Mouse (Mus musculus) CH12.LX (cell line): ENCODE results near the gene Pik3cg. TPM values are rescaled to one million over a fixed set of nuclear protein-coding genes. Genes with fewer than 3 reads are reported as not detected.

ENCODE experiments used
- DNase-seq: peaks from one replicate; pipeline ENCODE4 v3.0.0-alpha.2; 2013; ENCODE audit errors: extremely low read depth
- H3K27ac ChIP-seq: 2 replicates; pipeline ENCODE4 v1.5.1; 2012; ENCODE audit warnings: low read depth, mild to moderate bottlenecking, control low read depth, moderate library complexity; ENCODE audit not compliant: insufficient read depth
- H3K27me3 ChIP-seq: replicated peaks from 2 replicates; pipeline ENCODE3; 2012; ENCODE audit warnings: inconsistent platforms
- H3K36me3 ChIP-seq, 2 experiments: replicated peaks in 1 of 2; 2 replicates each; pipeline versions ENCODE3 to v1.6.1; 2012; ENCODE audit warnings: inconsistent platforms in 1 of 2, low read length in 1 of 2, mild to moderate bottlenecking in 1 of 2, mixed read lengths in 1 of 2, moderate library complexity in 1 of 2; ENCODE audit not compliant: control insufficient read depth in 1 of 2, insufficient read depth in 1 of 2
- H3K4me1 ChIP-seq, 2 experiments: 2 replicates each; pipeline ENCODE4 v1.6.1; 2012; ENCODE audit warnings: inconsistent platforms in 1 of 2, moderate library complexity in 1 of 2; ENCODE audit not compliant: insufficient read depth in 2 of 2, control insufficient read depth in 1 of 2
- H3K4me2 ChIP-seq: 2 replicates; pipeline ENCODE4 v1.6.1; 2012; ENCODE audit warnings: low read depth, mild to moderate bottlenecking, control low read depth; ENCODE audit not compliant: poor library complexity, insufficient read depth, severe bottlenecking
- H3K4me3 ChIP-seq, 3 experiments: fragments of 150-350 bp in 1 of 3; sonication (generic) in 1 of 3; replicated peaks in 1 of 3; 2 replicates each; pipeline versions ENCODE3 to v1.5.1; 2011 to 2012; ENCODE audit warnings: low read depth in 2 of 3, low read length in 2 of 3, mild to moderate bottlenecking in 2 of 3, moderate library complexity in 2 of 3, control low read depth in 1 of 3, improper control_type of control experiment in 1 of 3, inconsistent platforms in 1 of 3, mixed read lengths in 1 of 3; ENCODE audit not compliant: poor library complexity in 1 of 3
- H3K79me2 ChIP-seq: replicated peaks from 2 replicates; pipeline ENCODE4 v1.6.1; 2012; ENCODE audit warnings: mild to moderate bottlenecking, moderate library complexity; ENCODE audit not compliant: control insufficient read depth, poor library complexity, insufficient read depth, severe bottlenecking; ENCODE audit errors: extremely low read depth
- H3K9ac ChIP-seq: 2 replicates; pipeline ENCODE4 v1.6.1; 2012; ENCODE audit warnings: low read depth, mild to moderate bottlenecking, control low read depth, moderate library complexity; ENCODE audit not compliant: insufficient read depth
- H3K9me3 ChIP-seq: replicated peaks from 2 replicates; pipeline ENCODE3; 2012; ENCODE audit warnings: low read length, inconsistent platforms, mixed read lengths
- BHLHE40 ChIP-seq: IDR thresholded peaks from 2 replicates; pipeline ENCODE4 v1.6.1; 2011; ENCODE audit warnings: mild to moderate bottlenecking, low read depth, low read length, improper control_type of control experiment
- CHD2 ChIP-seq: IDR thresholded peaks from 2 replicates; pipeline ENCODE4 v1.6.1; 2011; ENCODE audit warnings: low read length, improper control_type of control experiment
- CTCF ChIP-seq, 2 experiments: IDR thresholded peaks in 1 of 2; conservative IDR thresholded peaks in 1 of 2; 2 replicates each; pipeline ENCODE4 v1.5.1; 2011 to 2012; ENCODE audit warnings: low read depth in 2 of 2, low read length in 2 of 2, improper control_type of control experiment in 1 of 2, inconsistent platforms in 1 of 2, mild to moderate bottlenecking in 1 of 2, moderate library complexity in 1 of 2
- E2F4 ChIP-seq: IDR thresholded peaks from 2 replicates; pipeline ENCODE4 v1.6.1; 2011; ENCODE audit warnings: low read depth, low read length, improper control_type of control experiment; ENCODE audit not compliant: insufficient replicate concordance
- ELF1 ChIP-seq: IDR thresholded peaks from 2 replicates; pipeline ENCODE4 v1.6.1; 2014; ENCODE audit warnings: low read depth, mild to moderate bottlenecking, inconsistent platforms, low read length, improper control_type of control experiment
- ETS1 ChIP-seq: conservative IDR thresholded peaks from 2 replicates; pipeline ENCODE4 v1.6.1; 2012; ENCODE audit warnings: low read depth, mild to moderate bottlenecking, inconsistent platforms, low read length, improper control_type of control experiment, moderate library complexity
- GABPA ChIP-seq: IDR thresholded peaks from 2 replicates; pipeline ENCODE4 v1.6.1; 2012; ENCODE audit warnings: low read depth, low read length, improper control_type of control experiment, inconsistent platforms; ENCODE audit not compliant: insufficient replicate concordance
- HCFC1 ChIP-seq: IDR thresholded peaks from 2 replicates; pipeline ENCODE4 v1.6.1; 2012; ENCODE audit warnings: low read depth, mild to moderate bottlenecking, inconsistent platforms, low read length, improper control_type of control experiment
- KAT2A ChIP-seq: IDR thresholded peaks from 2 replicates; pipeline ENCODE4 v1.6.1; 2012; ENCODE audit warnings: low read length, improper control_type of control experiment, inconsistent platforms; ENCODE audit not compliant: insufficient replicate concordance
- MAFK ChIP-seq: IDR thresholded peaks from 2 replicates; pipeline ENCODE4 v1.6.1; 2011; ENCODE audit warnings: low read length, improper control_type of control experiment; ENCODE audit not compliant: insufficient replicate concordance
- MAZ ChIP-seq: IDR thresholded peaks from 2 replicates; pipeline ENCODE4 v1.6.1; 2012; ENCODE audit warnings: low read depth, mild to moderate bottlenecking, inconsistent platforms, low read length, improper control_type of control experiment, moderate library complexity
- MXI1 ChIP-seq: IDR thresholded peaks from 2 replicates; pipeline ENCODE4 v1.6.1; 2011; ENCODE audit warnings: mild to moderate bottlenecking, low read depth, low read length, improper control_type of control experiment
- MYC ChIP-seq: IDR thresholded peaks from 2 replicates; pipeline ENCODE4 v1.6.1; 2011; ENCODE audit warnings: low read depth, mild to moderate bottlenecking, improper control_type of control experiment, low read length
- POLR2A ChIP-seq: IDR thresholded peaks from 2 replicates; pipeline ENCODE4 v1.6.1; 2011; ENCODE audit warnings: low read depth, mild to moderate bottlenecking, improper control_type of control experiment, low read length
- POLR2AphosphoS2 ChIP-seq: IDR thresholded peaks from 2 replicates; pipeline ENCODE4 v1.6.1; 2011; ENCODE audit warnings: low read depth, low read length, improper control_type of control experiment
- RAD21 ChIP-seq: IDR thresholded peaks from 2 replicates; pipeline ENCODE4 v1.6.1; 2011; ENCODE audit warnings: low read depth, mild to moderate bottlenecking, low read length, improper control_type of control experiment, moderate library complexity
- SIN3A ChIP-seq: IDR thresholded peaks from 2 replicates; pipeline ENCODE4 v1.6.1; 2012; ENCODE audit warnings: low read length, improper control_type of control experiment, inconsistent platforms
- SMC3 ChIP-seq: IDR thresholded peaks from 2 replicates; pipeline ENCODE4 v1.6.1; 2011; ENCODE audit warnings: low read depth, low read length, improper control_type of control experiment
- UBTF ChIP-seq: IDR thresholded peaks from 2 replicates; pipeline ENCODE4 v1.6.1; 2012; ENCODE audit warnings: low read depth, mild to moderate bottlenecking, inconsistent platforms, low read length, improper control_type of control experiment, moderate library complexity
- ZC3H11A ChIP-seq: IDR thresholded peaks from 2 replicates; pipeline ENCODE4 v1.6.1; 2012; ENCODE audit warnings: low read depth, mild to moderate bottlenecking, inconsistent platforms, low read length, improper control_type of control experiment
- ZKSCAN1 ChIP-seq: IDR thresholded peaks from 2 replicates; pipeline ENCODE4 v1.6.1; 2012; ENCODE audit warnings: low read depth, inconsistent platforms, low read length, improper control_type of control experiment, borderline replicate concordance
- ZMIZ1 ChIP-seq: IDR thresholded peaks from 2 replicates; pipeline ENCODE4 v1.6.1; 2012; ENCODE audit warnings: low read depth, mild to moderate bottlenecking, inconsistent platforms, low read length, improper control_type of control experiment
- dilution Hi-C: fragments of 300-500 bp; cut with MboI; formaldehyde crosslinking; loops from 2 replicates; pipeline ENCODE4 v1.14.3; 2020; ENCODE audit warnings: low sequenced_read_pairs; ENCODE audit not compliant: extremely low pct_unique_long_range_greater_than_20kb, extremely low pct_ligation_motif_present
- in situ Hi-C: fragments of 300-500 bp; cut with MboI; formaldehyde crosslinking; loops from 3 replicates; pipeline ENCODE4 v1.14.3; 2019; ENCODE audit warnings: low sequenced_read_pairs, low pct_ligation_motif_present, low pct_unique_long_range_greater_than_20kb, mixed read lengths
- polyA plus RNA-seq: library from polyadenylated mRNA; unstranded; fragments of >175 nt; gene quantifications from 2 replicates; pipeline ENCODE4 v1.2.1, GENCODE M21; 2012; ENCODE audit warnings: low read depth; ENCODE audit not compliant: insufficient read length
- total RNA-seq, 2 experiments: library from RNA; depleted of rRNA; stranded (reverse); fragments of 300-350 nt in 1 of 2; fragments of >200 nt in 1 of 2; gene quantifications; 2 replicates each; pipeline ENCODE4 v1.2.3; 2012 to 2014

Gene Pik3cg
- total and polyA plus RNA-seq, 3 experiments: 35.4 to 40.6 (median 35.8) TPM

- dilution Hi-C loops: no loop called here
- Histone ChIP-seq H3K4me2 (no peak overlapping the region), H3K9ac (no peak overlapping the region), H3K9me3 (peaks cover 5% of the 10 kb centered on the region), H3K4me3 (peak overlapping the region in 1 of 3 experiments; percentile 2), H3K27ac (no peak overlapping the region), H3K27me3 (no peaks in the 10 kb centered on the region), H3K36me3 (no peaks in the 10 kb centered on the region), H3K4me1 (peaks cover 33 to 70% of the 10 kb centered on the region in 2 experiments), H3K79me2 (peaks cover 4% of the 10 kb centered on the region)
- DNase-seq: no peak
- in situ Hi-C loops: no loop called here
- TF ChIP-seq HCFC1 (no peak), CTCF (conservative IDR thresholded peaks at IDR 0.05 in 1 of 2, IDR thresholded peaks at IDR 0.05 in 1 of 2; ENCODE audit: low read depth in 2 of 2, low read length in 2 of 2) (no peak), ETS1 (no peak), RAD21 (no peak), GABPA (no peak), SMC3 (no peak), MAZ (no peak), SIN3A (no peak), BHLHE40 (no peak), ZC3H11A (no peak), KAT2A (no peak)
These were observed 3.7 kb upstream of the Pik3cg start for GRCm38 (mm10) chr12:32212156-32212555.

GRCm38 (mm10) chr12:32211257-32211656 is 2.8 kb upstream of the Pik3cg start:
- no peaks in the 10 kb centered on the region for H3K36me3 ChIP-seq
- no peak overlapping the region for H3K4me2 ChIP-seq
- DNase-seq: no peak
- H3K9ac ChIP-seq: no peak overlapping the region
- no peak overlapping the region for H3K4me3 ChIP-seq
- dilution Hi-C loops: no loop called here
- no peaks in the 10 kb centered on the region for H3K9me3 ChIP-seq
- H3K27ac ChIP-seq: no peak overlapping the region
- H3K4me1 ChIP-seq: peaks cover 36 to 79% of the 10 kb centered on the region in 2 experiments
- TF ChIP-seq POLR2A (no peak), HCFC1 (no peak), ELF1 (no peak), KAT2A (no peak)
- peaks cover 12% of the 10 kb centered on the region for H3K79me2 ChIP-seq
- no peaks in the 10 kb centered on the region for H3K27me3 ChIP-seq
- in situ Hi-C loops: no loop called here

GRCm38 (mm10) chr12:32208951-32209350 is 492 bp upstream of the Pik3cg start:
- peaks cover 24% of the 10 kb centered on the region for H3K79me2 ChIP-seq
- peaks cover 34 to 79% of the 10 kb centered on the region in 2 experiments for H3K4me1 ChIP-seq
- H3K4me3 ChIP-seq: peak overlapping the region; percentile 60 to 87 (median 63)
- in situ Hi-C loops (no loop called here), dilution Hi-C loops (no loop called here)
- H3K27me3 ChIP-seq: no peaks in the 10 kb centered on the region
- no peak for DNase-seq
- peak overlapping the region; percentile 96 for H3K9ac ChIP-seq
- peaks cover 20 to 21% of the 10 kb centered on the region in 2 experiments for H3K36me3 ChIP-seq
- H3K4me2 ChIP-seq: peak overlapping the region; percentile 93
- no peak for TF ChIP-seq E2F4
- TF ChIP-seq ZMIZ1: no peak
- TF ChIP-seq MAFK: no peak
- TF ChIP-seq MYC: no peak; the same call in 1 of the 2 replicates
- no peak for TF ChIP-seq POLR2AphosphoS2
- TF ChIP-seq UBTF: no peak
- no peak for TF ChIP-seq CHD2
- no peak for TF ChIP-seq MXI1
- no peak for TF ChIP-seq ZKSCAN1
- peak overlapping the region; percentile 81 for H3K27ac ChIP-seq
- peaks cover 11% of the 10 kb centered on the region for H3K9me3 ChIP-seq
